Mouse (Mus musculus): ENCODE results near the gene Stkld1.

Gene Stkld1

DNA sequence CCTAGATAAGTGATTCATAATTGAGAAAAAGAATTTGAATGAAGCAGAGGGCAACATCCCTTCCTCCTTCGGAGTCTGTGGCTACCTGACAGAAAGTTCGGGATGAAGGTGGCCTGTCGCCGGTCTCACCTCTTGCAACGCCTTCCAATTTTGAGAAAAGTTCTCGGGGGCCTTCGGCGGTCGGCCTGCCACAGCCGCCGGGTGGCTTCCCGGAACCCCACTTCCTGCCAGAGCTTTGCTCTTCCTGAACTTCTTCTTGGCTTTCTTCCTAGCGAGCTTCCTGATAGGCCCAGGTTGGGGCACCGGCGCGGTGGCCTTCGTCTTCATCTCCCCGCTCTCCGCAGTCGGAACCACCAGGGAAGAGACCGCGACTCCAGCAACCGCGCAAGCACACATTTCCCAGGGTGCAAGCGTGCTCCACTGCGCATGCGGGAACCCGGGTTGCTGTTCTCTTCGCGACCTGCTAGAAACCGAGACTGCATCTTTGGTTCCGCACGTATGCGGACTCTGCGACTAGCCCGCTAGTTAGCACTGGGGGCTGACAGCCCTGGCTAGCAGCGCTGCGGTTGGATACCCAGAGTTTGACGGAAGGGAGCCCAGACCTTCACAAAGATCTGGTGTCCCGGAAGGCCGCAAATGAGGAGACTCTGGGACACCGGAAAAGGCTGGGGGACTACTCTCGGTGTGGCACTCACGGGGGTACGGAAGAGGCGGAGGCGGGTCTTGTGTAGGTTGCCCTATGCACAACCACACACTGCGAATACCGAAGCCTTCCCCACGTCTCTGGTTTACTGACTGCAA, 30.3 kb downstream of the Stkld1 start, which contains the start of gene Rexo4:
Gene Rexo4 (minus strand): TSS at position 464 of the 801 bp plus-strand sequence.
- peak; percentile 93 for DNase-seq

DNA sequence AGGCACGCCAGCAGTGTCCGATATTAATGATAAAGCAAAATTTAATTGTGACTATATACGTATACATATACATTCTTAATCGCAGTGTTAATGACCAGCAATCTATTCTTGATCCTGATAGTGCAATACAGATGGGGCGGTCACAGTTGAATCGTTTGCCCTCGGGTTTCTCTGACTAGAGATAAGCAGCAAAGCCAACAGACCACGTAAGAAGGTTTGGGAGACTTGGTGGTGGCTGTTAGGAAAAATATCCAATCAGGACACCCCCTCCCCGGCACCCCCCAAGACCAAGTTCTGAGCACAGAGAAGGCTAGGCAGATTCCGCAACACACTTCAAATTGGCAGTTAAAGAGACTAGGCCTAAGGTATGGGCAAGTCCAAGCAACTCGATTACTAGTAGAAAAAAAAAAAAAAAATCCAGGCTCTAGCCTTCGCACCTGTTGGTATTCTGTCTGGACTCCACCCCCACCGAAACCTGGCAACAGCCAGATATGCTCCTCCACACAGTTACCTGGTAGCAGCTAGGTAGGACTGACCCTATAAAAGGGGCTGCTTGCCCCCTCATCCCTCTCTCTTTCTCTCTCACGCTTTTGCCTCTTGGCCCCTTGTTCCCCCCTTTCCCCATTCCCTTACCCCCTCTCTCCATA, 31.0 kb downstream of the Stkld1 start:
- DNase-seq, result no peak

DNA sequence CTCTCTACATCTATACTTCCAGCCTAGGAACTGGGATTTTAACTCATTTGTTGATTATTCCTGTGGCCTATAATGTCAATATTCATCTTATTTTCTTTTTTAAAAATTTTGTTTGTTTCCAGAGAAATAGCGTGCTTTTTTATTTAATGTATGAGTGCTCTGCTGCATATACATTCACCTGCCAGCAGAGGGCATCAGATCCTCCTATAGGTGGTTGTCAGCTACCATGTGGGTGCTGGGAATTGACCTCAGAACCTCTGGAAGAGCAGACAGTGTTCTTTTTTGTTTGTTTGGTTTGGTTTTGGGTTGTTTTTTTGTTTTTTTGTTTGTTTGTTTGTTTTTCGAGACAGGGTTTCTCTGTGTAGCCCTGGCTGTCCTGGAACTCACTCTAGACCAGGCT, 33.4 kb downstream of the Stkld1 start:
- no peak for DNase-seq

DNA sequence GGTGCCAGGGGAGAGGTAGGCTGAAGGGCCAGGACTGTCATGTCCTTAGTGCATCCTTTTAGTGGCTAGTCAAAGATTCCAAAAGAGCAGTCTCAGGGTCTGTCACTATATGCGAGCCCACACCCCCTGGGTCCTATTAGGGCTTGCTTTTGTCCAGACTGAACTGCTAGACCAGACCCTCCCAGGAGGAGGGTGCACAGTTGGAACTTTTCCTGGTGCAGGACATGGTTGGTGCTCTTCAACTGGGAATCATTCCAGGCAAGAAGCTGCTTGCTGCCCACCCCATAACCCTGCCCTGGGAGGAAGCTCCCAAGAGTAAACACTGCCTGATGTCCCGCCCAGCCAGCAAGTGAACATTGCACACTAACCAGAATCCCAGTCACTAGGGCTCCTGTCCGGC, 39.3 kb downstream of the Stkld1 start, which contains the start of gene Adamts13:
Gene Adamts13 (plus strand): TSS at position 301 of the 400 bp plus-strand sequence.
- DNase-seq, result no peak

DNA sequence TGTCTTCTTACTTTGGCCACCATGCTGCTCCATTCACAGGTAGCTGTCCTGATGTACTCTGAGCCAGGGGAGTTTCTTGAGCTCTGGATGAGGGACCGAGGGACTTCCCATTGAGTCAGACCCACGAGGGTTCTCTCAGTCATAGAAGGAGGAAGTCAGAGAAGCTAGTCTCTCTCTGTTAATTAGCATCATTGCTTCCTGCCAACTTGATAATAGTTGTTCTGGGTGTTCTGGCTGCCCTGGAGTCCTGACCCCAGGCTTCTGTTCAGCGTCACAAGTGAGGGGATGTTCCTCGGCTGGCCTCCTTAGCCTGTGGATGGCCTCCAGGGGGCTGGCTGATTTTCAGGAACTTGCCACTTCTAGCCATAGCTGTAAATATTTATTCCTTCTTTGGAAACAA, 40.1 kb downstream of the Stkld1 start:
- DNase-seq, result no peak

DNA sequence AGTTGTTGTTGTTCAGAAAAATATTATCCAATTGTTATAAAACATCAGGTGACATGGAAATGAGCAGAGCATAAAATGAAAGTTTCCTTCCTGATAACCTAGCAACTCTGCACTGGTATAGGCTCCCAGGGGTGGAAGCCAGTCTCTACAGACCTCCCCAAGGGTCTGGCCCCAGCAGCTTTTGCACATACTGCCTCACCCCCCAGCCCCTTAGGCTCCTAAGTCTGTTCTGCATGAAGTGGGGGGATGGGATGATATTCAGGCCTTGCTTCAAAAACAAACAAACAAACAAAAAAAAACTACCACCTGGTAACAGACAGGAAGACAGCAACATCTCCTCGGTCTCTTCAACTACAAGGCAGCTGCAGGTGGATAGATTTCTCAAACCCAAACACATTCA, 46.5 kb downstream of the Stkld1 start:
- no peak for DNase-seq

DNA sequence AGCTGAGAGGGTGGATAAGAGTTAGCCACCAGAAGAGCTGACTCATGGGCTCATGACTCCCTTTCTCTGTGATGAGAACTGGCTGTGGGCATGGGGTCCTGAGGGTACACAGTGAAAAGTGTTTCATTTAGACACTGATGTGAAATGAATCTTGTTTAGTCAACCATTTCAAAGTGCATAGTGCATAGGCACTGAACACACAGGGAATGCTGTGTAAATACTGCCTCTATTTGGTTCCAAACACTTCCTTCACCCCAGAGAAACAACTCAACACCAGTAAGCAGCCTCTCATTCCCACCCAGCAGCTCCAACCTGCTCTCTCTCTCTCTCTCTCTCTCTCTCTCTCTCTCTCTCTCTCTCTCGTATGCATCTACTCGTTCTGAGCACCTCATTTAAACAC, 50.3 kb downstream of the Stkld1 start:
- DNase-seq, result no peak

DNA sequence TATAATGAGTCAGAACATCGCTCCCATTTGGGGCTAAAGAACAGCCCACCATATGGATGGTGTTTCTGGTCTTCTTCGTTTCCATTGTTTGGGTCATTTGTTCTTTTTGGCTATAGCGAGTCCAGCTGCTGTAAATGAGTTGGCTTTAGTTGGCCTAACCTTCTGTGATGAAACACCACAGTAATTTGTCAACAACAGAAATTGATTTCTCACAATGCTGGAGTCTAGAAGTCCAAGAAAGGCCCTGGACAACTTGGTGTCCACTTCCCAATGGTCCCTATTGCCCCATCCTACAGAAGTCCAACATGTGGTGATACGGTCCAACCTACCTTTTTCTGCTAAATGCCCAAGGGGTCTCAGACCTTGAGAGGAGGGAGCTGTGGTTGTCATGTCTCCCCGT, 50.8 kb downstream of the Stkld1 start:
- no peak for DNase-seq

DNA sequence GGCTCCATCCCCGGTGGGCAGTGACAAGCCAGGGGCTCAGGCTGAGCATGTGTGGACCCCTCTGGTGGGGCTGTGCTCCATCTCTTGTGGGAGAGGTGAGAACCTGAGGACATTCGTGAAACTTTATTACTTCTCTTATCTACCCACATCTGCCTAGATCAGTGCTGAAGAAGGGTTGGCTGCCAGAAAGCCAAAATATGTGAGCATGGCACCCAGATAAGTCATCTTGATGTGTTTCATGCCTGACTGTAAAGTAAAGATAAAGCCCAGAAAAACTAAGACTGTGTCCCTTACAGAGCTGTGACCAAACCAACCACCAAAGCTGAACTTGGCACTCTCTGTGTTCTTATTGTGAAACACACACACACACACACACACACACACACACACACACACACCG, 60.1 kb downstream of the Stkld1 start:
- DNase-seq, result no peak

DNA sequence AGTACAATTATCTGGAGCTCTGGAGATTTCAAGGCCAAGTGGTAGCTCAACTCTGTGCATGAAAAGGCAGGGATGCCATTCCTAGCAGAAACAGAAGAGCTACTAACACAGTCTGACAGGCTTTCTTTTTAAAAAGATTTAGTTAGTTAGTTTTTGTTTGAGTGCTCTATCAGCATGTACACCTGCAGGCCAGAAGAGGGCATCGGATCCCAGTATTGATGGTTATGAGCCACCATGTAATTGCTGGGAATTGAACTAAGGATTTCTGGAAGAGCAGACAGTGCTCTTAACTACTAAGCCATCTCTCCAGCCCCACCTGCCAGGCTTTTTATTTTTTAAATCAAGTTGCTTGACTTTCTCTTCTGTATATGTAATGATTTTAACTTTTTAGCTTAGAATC, 63.7 kb downstream of the Stkld1 start:
- DNase-seq, result no peak

DNA sequence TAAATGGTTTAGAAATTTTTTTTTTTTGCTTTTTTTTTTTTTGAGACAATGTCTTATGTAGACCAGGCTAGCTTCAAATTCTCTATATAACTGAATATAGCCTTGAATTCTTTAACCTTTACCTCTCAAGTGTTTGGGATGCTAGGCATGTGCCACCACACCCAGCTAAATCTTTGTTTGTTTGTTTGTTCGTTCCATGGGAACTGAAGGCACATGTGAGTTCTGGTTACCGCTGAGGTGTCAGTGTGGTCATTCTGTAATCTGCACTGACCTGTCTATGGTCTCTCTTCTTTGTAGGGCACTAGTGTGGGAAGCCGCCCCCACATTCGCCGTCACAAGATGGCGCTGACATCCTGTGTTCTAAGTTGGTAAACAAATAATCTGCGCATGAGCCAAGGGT, 64.1 kb downstream of the Stkld1 start:
- DNase-seq, result no peak

Measured in lung, postnatal 36 days (tissue).